Mouse (Mus musculus) limb, embryonic 13.5 days (tissue): ENCODE measurements around the gene Creb5. TPM values are rescaled to one million over a fixed set of nuclear protein-coding genes. Genes with fewer than 3 reads are reported as not detected.

Source experiments
- ATAC-seq: fragments of 200-750 bp; cut with Nextera tagmentation; 2 replicates; pipeline ENCODE4 v1.8.0; 2017; ENCODE audit warnings: low read depth, moderate number of reproducible peaks, moderate TSS enrichment; ENCODE audit not compliant: low FRiP score
- H3K27ac ChIP-seq: fragments of 300-500 bp; sonication (generic); 2 replicates; pipeline ENCODE4 v1.5.1; 2015; ENCODE audit warnings: inconsistent platforms, mild to moderate bottlenecking, moderate library complexity
- H3K27me3 ChIP-seq: fragments of 300-500 bp; sonication (generic); 2 replicates; pipeline ENCODE4 v1.6.1; 2015; ENCODE audit warnings: mild to moderate bottlenecking, inconsistent platforms
- H3K36me3 ChIP-seq: fragments of 300-500 bp; sonication (generic); 2 replicates; pipeline ENCODE4 v1.6.1; 2015; ENCODE audit warnings: inconsistent platforms, mild to moderate bottlenecking, moderate library complexity
- H3K4me1 ChIP-seq: fragments of 300-500 bp; sonication (generic); 2 replicates; pipeline ENCODE4 v1.6.1; 2015; ENCODE audit warnings: inconsistent platforms
- H3K4me2 ChIP-seq: fragments of 300-500 bp; sonication (generic); replicated peaks from 2 replicates; pipeline ENCODE4 v1.6.1; 2015; ENCODE audit warnings: inconsistent platforms, mild to moderate bottlenecking, moderate library complexity
- H3K4me3 ChIP-seq: fragments of 300-500 bp; sonication (generic); 2 replicates; pipeline ENCODE4 v1.5.1; 2015; ENCODE audit warnings: moderate library complexity, mild to moderate bottlenecking, inconsistent platforms
- H3K9ac ChIP-seq: fragments of 300-500 bp; sonication (generic); 2 replicates; pipeline ENCODE4 v1.6.1; 2015; ENCODE audit warnings: mild to moderate bottlenecking, inconsistent platforms
- H3K9me3 ChIP-seq: fragments of 300-500 bp; sonication (generic); 2 replicates; pipeline ENCODE4 v1.6.1; 2016; ENCODE audit warnings: inconsistent platforms
- WGBS: fragments of 180-500 bp; shearing (Covaris S2); methylation state at CpG from one replicate; pipeline ENCODE4 v1.1.7; 2015; 5-methylcytosine and 5-hydroxymethylcytosine counted together
- polyA plus RNA-seq: library from polyadenylated mRNA; unstranded; fragments of >200 nt; fragmentation: Nextera tagmentation; extraction: Ambion mirVana; gene quantifications from 2 replicates; pipeline ENCODE4 v1.2.1, GENCODE M21; 2015

The Creb5 gene
- polyA plus RNA-seq, 1 experiment from 2014 or later: 75.4 TPM

DNA sequence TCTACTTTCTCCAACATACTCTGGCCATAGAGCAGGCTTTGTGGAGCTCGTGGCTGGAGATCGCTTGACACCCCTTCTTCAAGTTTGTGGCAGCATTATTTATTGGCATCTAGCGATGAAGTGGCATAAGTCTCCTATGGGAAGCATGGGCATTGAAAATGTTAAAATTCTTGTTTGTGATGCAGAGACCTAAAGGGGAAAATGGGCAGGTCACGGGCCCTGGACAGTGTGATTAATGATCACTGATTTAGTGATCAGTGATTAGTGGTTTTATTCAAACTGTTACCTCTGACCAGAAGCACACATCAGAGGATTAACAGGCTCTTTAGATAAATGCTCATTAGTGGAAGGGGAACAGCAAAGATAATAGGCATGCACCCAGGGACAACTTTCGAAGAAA, 2.6 kb downstream of the Creb5 start:
- 8% methylated on average over 5 of the region's 5 CpGs for WGBS
- Histone ChIP-seq H3K4me2 (peak overlapping the region; percentile 83), H3K27me3 (peaks cover 20% of the 10 kb centered on the region), H3K9me3 (no peaks in the 10 kb centered on the region), H3K27ac (peak overlapping the region; percentile 87), H3K9ac (peak overlapping the region; percentile 95), H3K36me3 (no peaks in the 10 kb centered on the region), H3K4me1 (peaks cover 56% of the 10 kb centered on the region), H3K4me3 (peak overlapping the region; percentile 82)
- ATAC-seq: no peak

- Histone ChIP-seq H3K27ac (peak overlapping the region; percentile 72; the same call in 1 of the 2 replicates), H3K4me1 (peaks cover 61% of the 10 kb centered on the region), H3K4me2 (peak overlapping the region; percentile 83), H3K9me3 (no peaks in the 10 kb centered on the region), H3K4me3 (peak overlapping the region; percentile 82), H3K36me3 (no peaks in the 10 kb centered on the region), H3K9ac (peak overlapping the region; percentile 62), H3K27me3 (peaks cover 13% of the 10 kb centered on the region)
- ATAC-seq: no peak
- WGBS: 31% methylated on average over 8 of the region's 8 CpGs
Observed at GRCm38 (mm10) chr6:53290215-53290990, 3.3 kb downstream of the Creb5 start.

DNA sequence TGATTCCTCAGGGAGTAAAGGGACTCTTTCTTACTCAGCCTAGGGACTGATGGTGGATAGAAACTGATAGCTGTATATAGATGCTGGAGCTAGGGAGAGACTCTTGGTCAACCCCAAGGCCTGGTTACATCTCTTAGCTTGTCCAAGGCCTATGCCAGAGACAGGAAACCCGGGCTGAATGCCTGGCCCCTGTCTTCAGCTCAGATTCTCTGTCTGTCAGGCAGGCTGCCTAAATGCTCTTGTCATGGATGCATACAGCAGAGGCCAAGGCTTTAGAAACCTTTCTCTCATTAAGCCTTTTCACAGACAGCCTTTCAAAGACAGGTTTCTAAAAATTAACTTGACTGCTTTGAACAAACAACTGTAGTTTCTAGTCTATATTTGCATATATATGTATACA, 5.9 kb downstream of the Creb5 start:
- Histone ChIP-seq H3K4me1 (peaks cover 60% of the 10 kb centered on the region), H3K4me3 (peak overlapping the region; percentile 8; the same call in 1 of the 2 replicates)

GRCm38 (mm10) chr6:53297851-53298250, 10.8 kb downstream of the Creb5 start:
- no peak for ATAC-seq
- Histone ChIP-seq H3K4me2 (no peak overlapping the region), H3K9me3 (no peaks in the 10 kb centered on the region), H3K4me1 (peaks cover 32% of the 10 kb centered on the region), H3K4me3 (no peak overlapping the region), H3K27ac (no peak overlapping the region), H3K36me3 (no peaks in the 10 kb centered on the region), H3K9ac (no peak overlapping the region), H3K27me3 (no peaks in the 10 kb centered on the region)
- WGBS: 76% methylated on average over 5 of the region's 5 CpGs

More for the DNA sequence above, 5.9 kb downstream of the Creb5 start:
- H3K36me3 ChIP-seq: no peaks in the 10 kb centered on the region
- ATAC-seq: no peak
- H3K9me3 ChIP-seq: no peaks in the 10 kb centered on the region
- H3K27ac ChIP-seq: no peak overlapping the region
- H3K4me2 ChIP-seq: peak overlapping the region; percentile 44
- WGBS: 56% methylated on average over 1 of the region's 1 CpGs
- H3K9ac ChIP-seq: 0 out of 2 replicates have a peak overlapping the region, but pooled peaks have one; percentile 40
- H3K27me3 ChIP-seq: no peaks in the 10 kb centered on the region

- H3K4me1 ChIP-seq: peaks cover 37% of the 10 kb centered on the region
- no peak for ATAC-seq
- no peak overlapping the region for H3K4me2 ChIP-seq
- H3K9ac ChIP-seq: no peak overlapping the region
- no peak overlapping the region for H3K27ac ChIP-seq
- H3K36me3 ChIP-seq: no peaks in the 10 kb centered on the region
- H3K4me3 ChIP-seq: no peak overlapping the region
- WGBS: 68% methylated on average over 2 of the region's 2 CpGs
- H3K27me3 ChIP-seq: no peaks in the 10 kb centered on the region
- no peaks in the 10 kb centered on the region for H3K9me3 ChIP-seq
Observed at GRCm38 (mm10) chr6:53304201-53304600, 17.1 kb downstream of the Creb5 start.

DNA sequence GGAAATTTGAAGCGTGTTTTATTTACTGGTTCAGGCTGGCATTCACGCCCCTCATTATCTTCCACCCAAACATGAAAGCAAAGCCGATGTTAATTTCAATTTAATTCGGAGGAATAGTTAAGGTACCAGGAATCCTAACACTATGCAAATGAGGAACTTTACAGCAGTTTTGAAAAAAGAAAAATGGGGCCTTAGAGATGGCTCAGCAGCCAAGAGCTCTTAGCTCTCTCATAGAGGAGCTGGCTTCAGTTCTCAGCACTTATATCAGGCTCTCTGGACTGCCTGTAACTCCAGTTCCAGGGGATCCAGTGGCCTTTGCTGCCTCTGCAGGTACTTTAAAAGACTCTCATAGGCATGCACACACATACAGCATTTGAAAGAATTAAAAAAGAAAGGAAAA, 19.1 kb downstream of the Creb5 start:
- no peak overlapping the region for H3K9ac ChIP-seq
- ATAC-seq: no peak
- no peak overlapping the region for H3K4me2 ChIP-seq
- H3K9me3 ChIP-seq: no peaks in the 10 kb centered on the region
- H3K27me3 ChIP-seq: no peaks in the 10 kb centered on the region
- H3K4me1 ChIP-seq: peaks cover 45% of the 10 kb centered on the region
- H3K27ac ChIP-seq: no peak overlapping the region
- 81% methylated on average over 4 of the region's 4 CpGs for WGBS
- no peak overlapping the region for H3K4me3 ChIP-seq
- H3K36me3 ChIP-seq: no peaks in the 10 kb centered on the region

- Histone ChIP-seq H3K27ac (no peak overlapping the region), H3K4me3 (no peak overlapping the region), H3K27me3 (no peaks in the 10 kb centered on the region), H3K36me3 (no peaks in the 10 kb centered on the region), H3K4me2 (no peak overlapping the region), H3K9me3 (no peaks in the 10 kb centered on the region), H3K4me1 (peaks cover 51% of the 10 kb centered on the region), H3K9ac (no peak overlapping the region)
- WGBS: 73% methylated on average over 5 of the region's 5 CpGs
- ATAC-seq: no peak
Observed at GRCm38 (mm10) chr6:53306710-53307109, 19.6 kb downstream of the Creb5 start.

- Histone ChIP-seq H3K4me3 (no peak overlapping the region), H3K9me3 (no peaks in the 10 kb centered on the region), H3K4me1 (peaks cover 62% of the 10 kb centered on the region), H3K36me3 (no peaks in the 10 kb centered on the region), H3K27me3 (no peaks in the 10 kb centered on the region), H3K27ac (no peak overlapping the region), H3K4me2 (no peak overlapping the region), H3K9ac (no peak overlapping the region)
- ATAC-seq: no peak
- 39% methylated on average over 6 of the region's 6 CpGs for WGBS
Observed at GRCm38 (mm10) chr6:53308684-53309083, 21.6 kb downstream of the Creb5 start.

DNA sequence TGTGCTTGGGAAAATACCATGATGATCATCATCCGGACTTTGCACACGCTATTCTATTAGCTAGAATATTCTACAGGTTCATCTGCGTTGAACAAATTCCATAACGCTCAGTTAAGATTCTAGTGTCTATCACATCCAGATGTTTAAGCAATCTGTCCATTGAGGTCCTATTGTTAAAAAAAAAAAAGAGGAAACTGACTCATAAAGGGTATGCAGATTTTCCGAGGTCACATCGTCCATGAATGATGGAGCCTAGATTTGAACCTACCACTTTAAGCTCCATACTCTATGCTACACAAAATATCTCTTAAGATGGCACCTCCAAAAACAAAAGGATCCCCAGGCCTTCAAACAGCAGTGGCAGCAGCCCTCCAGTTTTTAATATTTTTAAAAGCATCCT, 26.5 kb downstream of the Creb5 start:
- peaks cover 45% of the 10 kb centered on the region for H3K4me1 ChIP-seq

GRCm38 (mm10) chr6:53314126-53314525, 27.1 kb downstream of the Creb5 start:
- Histone ChIP-seq H3K9me3 (no peaks in the 10 kb centered on the region), H3K4me2 (no peak overlapping the region), H3K36me3 (no peaks in the 10 kb centered on the region), H3K9ac (no peak overlapping the region), H3K4me1 (peaks cover 46% of the 10 kb centered on the region), H3K4me3 (no peak overlapping the region), H3K27me3 (no peaks in the 10 kb centered on the region), H3K27ac (no peak overlapping the region)
- 50% methylated on average over 10 of the region's 10 CpGs for WGBS
- ATAC-seq: no peak

More for the DNA sequence above, 26.5 kb downstream of the Creb5 start:
- Histone ChIP-seq H3K4me3 (no peak overlapping the region), H3K27me3 (no peaks in the 10 kb centered on the region), H3K9me3 (no peaks in the 10 kb centered on the region), H3K27ac (no peak overlapping the region), H3K4me2 (no peak overlapping the region), H3K36me3 (no peaks in the 10 kb centered on the region), H3K9ac (no peak overlapping the region)
- WGBS: 59% methylated on average over 6 of the region's 6 CpGs
- ATAC-seq: no peak

DNA sequence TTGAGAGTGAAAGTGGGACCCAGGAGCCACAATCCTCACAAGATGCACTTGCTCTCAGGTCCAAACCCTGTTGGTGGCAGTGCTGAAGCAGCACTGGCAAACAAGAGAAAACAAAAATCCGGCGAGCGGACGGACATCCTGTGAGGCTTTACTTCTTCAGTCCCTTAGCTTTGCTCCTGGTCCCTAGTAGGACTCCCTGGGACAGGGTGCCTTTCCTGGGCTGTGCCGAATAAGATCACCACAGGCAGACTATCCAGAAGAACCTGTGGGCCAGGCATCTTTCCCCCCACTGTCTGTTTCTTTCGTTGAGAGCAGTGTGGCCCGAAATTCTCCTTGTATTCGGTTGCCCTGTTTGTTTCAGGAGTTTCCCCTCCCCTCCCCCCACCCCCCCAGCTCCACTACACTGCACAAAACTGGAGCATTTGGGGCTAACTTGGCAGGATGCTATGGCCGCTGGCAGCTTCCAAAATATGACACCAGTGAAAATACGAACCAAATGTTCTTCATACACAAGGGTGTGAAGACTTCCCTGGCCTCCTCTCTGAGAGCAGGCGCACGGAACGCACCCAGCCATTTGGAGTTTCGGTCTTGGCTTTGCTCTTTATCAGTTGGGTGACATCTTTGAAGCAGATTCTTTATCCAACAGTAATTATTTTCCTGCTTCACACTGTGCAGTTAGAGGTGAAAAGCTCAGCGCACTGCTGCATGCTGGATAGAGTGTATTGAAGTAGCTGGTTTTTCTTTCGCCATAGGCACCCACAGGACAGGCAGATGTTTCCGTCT, 32.7 kb downstream of the Creb5 start:
- peak overlapping the region; percentile 12; the same call in 1 of the 2 replicates for H3K27ac ChIP-seq
- no peaks in the 10 kb centered on the region for H3K36me3 ChIP-seq
- H3K4me3 ChIP-seq: no peak overlapping the region
- H3K4me2 ChIP-seq: no peak overlapping the region
- H3K27me3 ChIP-seq: no peaks in the 10 kb centered on the region
- no peaks in the 10 kb centered on the region for H3K9me3 ChIP-seq
- no peak overlapping the region for H3K9ac ChIP-seq
- peaks cover 33% of the 10 kb centered on the region for H3K4me1 ChIP-seq
- 61% methylated on average over 17 of the region's 17 CpGs for WGBS
- ATAC-seq: no peak; the same call in 1 of the 2 replicates

DNA sequence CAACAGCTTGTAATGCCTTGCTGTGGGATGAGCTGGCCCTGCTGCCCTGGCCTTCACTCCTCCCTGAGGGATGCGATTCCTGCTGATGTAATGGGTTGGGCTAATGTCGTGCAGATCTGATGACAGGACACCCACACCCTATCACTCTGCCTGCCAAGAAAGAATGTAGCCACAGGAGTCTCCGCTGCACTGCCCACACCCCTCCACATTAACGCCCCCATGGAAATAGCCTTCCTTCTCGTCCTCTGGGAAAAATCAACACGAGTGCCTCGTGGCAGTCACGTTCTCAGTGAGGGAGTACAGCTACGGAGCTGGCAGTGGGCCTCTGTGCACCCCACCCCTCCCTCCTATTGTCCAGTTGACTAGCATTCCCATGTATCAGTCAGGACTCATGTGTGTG, 50.3 kb downstream of the Creb5 start:
- WGBS: 27% methylated on average over 9 of the region's 9 CpGs
- Histone ChIP-seq H3K4me1 (peaks cover 9% of the 10 kb centered on the region), H3K27me3 (no peaks in the 10 kb centered on the region), H3K9me3 (no peaks in the 10 kb centered on the region; the same call in 1 of the 2 replicates), H3K4me3 (no peak overlapping the region), H3K9ac (no peak overlapping the region), H3K4me2 (no peak overlapping the region), H3K36me3 (peaks cover 18% of the 10 kb centered on the region), H3K27ac (no peak overlapping the region)
- ATAC-seq: no peak
